Mouse (Mus musculus): ENCODE results near the gene Olfr1368. TPM values are rescaled to one million over a fixed set of nuclear protein-coding genes. Genes with fewer than 3 reads are reported as not detected.
"Not testable (repeated sequence)": the region's sequence is repeated elsewhere in the genome, so short reads cannot be mapped to it uniquely, and the experiment has no call there.

Olfr1368 gene
- polyA plus RNA-seq, 1 experiment from 2014 or later = not detected

GRCm38 (mm10) chr13:21114121-21114520, 31.5 kb downstream of the Olfr1368 start:
- Histone ChIP-seq H3K9me3 (ENCODE audit: control insufficient read depth, low read length) (no peaks in the 10 kb centered on the region), H3K27ac (ENCODE audit: low read depth) (no peak overlapping the region), H3K4me3 (ENCODE audit: low read depth, low read length) (no peak overlapping the region), H3K4me2 (ENCODE audit: low read length) (no peak overlapping the region), H3K27me3 (replicated peaks; ENCODE audit: control insufficient read depth, insufficient read depth, low read length) (no peaks in the 10 kb centered on the region), H3K36me3 (ENCODE audit: control insufficient read depth, insufficient read depth, low read length) (no peaks in the 10 kb centered on the region), H3K4me1 (replicated peaks; ENCODE audit: control insufficient read depth, insufficient read depth, low read length) (no peaks in the 10 kb centered on the region), H3K9ac (ENCODE audit: low read length) (no peak overlapping the region)
- ATAC-seq (replicated peaks; ENCODE audit: low FRiP score, low TSS enrichment, low read depth) = no peak
- 86% methylated on average over 4 of the region's 4 CpGs for WGBS
- DNase-seq (ENCODE audit: low spot score) = no peak

GRCm38 (mm10) chr13:21111183-21111582, 34.5 kb downstream of the Olfr1368 start, which contains the start of gene Olfr1369-ps1:
Gene Olfr1369-ps1 (plus strand): TSS chr13:21111483.
- not testable (repeated sequence) for H3K27me3 ChIP-seq (replicated peaks; ENCODE audit: control insufficient read depth, insufficient read depth, low read length); ATAC-seq (replicated peaks; ENCODE audit: low FRiP score, low TSS enrichment, low read depth); H3K36me3 ChIP-seq (ENCODE audit: control insufficient read depth, insufficient read depth, low read length); H3K27ac ChIP-seq (ENCODE audit: low read depth); DNase-seq (ENCODE audit: low spot score); H3K4me3 ChIP-seq (ENCODE audit: low read depth, low read length); H3K9ac ChIP-seq (ENCODE audit: low read length); H3K9me3 ChIP-seq (ENCODE audit: control insufficient read depth, low read length); H3K4me2 ChIP-seq (ENCODE audit: low read length); H3K4me1 ChIP-seq (replicated peaks; ENCODE audit: control insufficient read depth, insufficient read depth, low read length)
- 79% methylated on average over 3 of the region's 3 CpGs for WGBS

DNA sequence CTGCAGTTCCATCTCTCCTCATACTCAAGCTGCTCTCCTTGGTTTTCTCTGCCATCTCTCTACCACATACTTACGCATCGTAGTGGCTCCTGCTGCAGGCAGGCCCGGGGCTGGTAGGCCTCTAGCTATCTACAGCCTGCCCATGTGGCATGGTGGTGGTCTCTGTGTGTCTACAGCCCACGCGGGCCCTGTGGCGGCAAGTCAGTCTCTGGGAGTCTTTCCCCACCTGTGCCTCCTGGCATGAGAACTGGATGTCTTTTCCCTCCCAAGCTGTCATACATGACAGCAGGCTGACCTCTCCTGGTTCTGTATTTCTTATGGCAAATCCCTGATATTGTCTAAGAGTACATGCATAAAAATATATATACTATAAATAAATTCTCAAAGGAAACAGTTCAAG, 35.2 kb downstream of the Olfr1368 start:
- H3K36me3 ChIP-seq (ENCODE audit: control insufficient read depth, insufficient read depth, low read length) = no peaks in the 10 kb centered on the region
- no peak overlapping the region for H3K9ac ChIP-seq (ENCODE audit: low read length)
- H3K4me2 ChIP-seq (ENCODE audit: low read length) = no peak overlapping the region
- DNase-seq (ENCODE audit: low spot score) (no peak), ATAC-seq (replicated peaks; ENCODE audit: low FRiP score, low TSS enrichment, low read depth) (no peak)
- H3K9me3 ChIP-seq (ENCODE audit: control insufficient read depth, low read length) = no peaks in the 10 kb centered on the region
- no peak overlapping the region for H3K27ac ChIP-seq (ENCODE audit: low read depth)
- 93% methylated on average over 6 of the region's 6 CpGs for WGBS
- H3K27me3 ChIP-seq (replicated peaks; ENCODE audit: control insufficient read depth, insufficient read depth, low read length) = no peaks in the 10 kb centered on the region
- H3K4me3 ChIP-seq (ENCODE audit: low read depth, low read length) = no peak overlapping the region
- no peaks in the 10 kb centered on the region for H3K4me1 ChIP-seq (replicated peaks; ENCODE audit: control insufficient read depth, insufficient read depth, low read length)

DNA sequence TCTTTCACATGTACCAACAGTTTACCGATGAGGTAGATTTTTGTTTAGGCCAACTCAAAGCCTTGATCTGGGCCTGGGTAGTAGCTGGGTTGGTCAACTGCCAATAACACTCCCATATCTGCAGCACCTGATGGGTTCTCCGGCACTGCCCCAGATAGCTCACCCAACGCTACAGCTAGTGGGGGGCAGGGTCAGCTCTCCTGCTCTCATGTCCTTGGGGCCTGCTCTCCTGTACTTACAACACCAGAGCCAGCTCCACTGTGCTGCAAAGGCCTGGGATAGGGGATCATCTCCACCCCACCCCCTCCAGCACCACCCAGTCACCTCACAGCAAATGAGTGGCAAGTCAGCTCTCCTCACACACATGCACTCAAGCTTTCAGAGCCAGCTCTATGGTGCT, 35.9 kb downstream of the Olfr1368 start:
- DNase-seq (ENCODE audit: low spot score) (no peak), ATAC-seq (replicated peaks; ENCODE audit: low FRiP score, low TSS enrichment, low read depth) (no peak)
- WGBS = 89% methylated on average over 3 of the region's 3 CpGs
- H3K9ac ChIP-seq (ENCODE audit: low read length) = no peak overlapping the region
- H3K27me3 ChIP-seq (replicated peaks; ENCODE audit: control insufficient read depth, insufficient read depth, low read length) = no peaks in the 10 kb centered on the region
- H3K27ac ChIP-seq (ENCODE audit: low read depth) = no peak overlapping the region
- no peaks in the 10 kb centered on the region for H3K36me3 ChIP-seq (ENCODE audit: control insufficient read depth, insufficient read depth, low read length)
- no peaks in the 10 kb centered on the region for H3K4me1 ChIP-seq (replicated peaks; ENCODE audit: control insufficient read depth, insufficient read depth, low read length)
- no peaks in the 10 kb centered on the region for H3K9me3 ChIP-seq (ENCODE audit: control insufficient read depth, low read length)
- no peak overlapping the region for H3K4me2 ChIP-seq (ENCODE audit: low read length)
- H3K4me3 ChIP-seq (ENCODE audit: low read depth, low read length) = no peak overlapping the region

Other genes with a start within 250 kb of the Olfr1368 start
- gene Olfr1370, start 70.9 kb downstream of the Olfr1368 start, polyA plus RNA-seq (2014; fragmentation: Nextera tagmentation; extraction: Ambion mirVana) = not detected in 2 replicates
- not detected in 2 replicates for gene Olfr1369-ps1, start 34.4 kb downstream of the Olfr1368 start, polyA plus RNA-seq (2014; fragmentation: Nextera tagmentation; extraction: Ambion mirVana)
- not detected in 2 replicates for gene Olfr263, start 16.2 kb downstream of the Olfr1368 start, polyA plus RNA-seq (2014; fragmentation: Nextera tagmentation; extraction: Ambion mirVana)
- 167 and 169 TPM in 2 replicates for gene Trim27, start 33.6 kb upstream of the Olfr1368 start, polyA plus RNA-seq (2014; fragmentation: Nextera tagmentation; extraction: Ambion mirVana)
- not detected in 2 replicates for gene Gpx5, start 146.9 kb upstream of the Olfr1368 start, polyA plus RNA-seq (2014; fragmentation: Nextera tagmentation; extraction: Ambion mirVana)
- gene Gpx6, start 166.3 kb upstream of the Olfr1368 start, polyA plus RNA-seq (2014; fragmentation: Nextera tagmentation; extraction: Ambion mirVana) = 0.43 TPM in 1 of 2 replicates, not detected in the other
- not detected in 2 replicates for gene Olfr1367, start 201.0 kb upstream of the Olfr1368 start, polyA plus RNA-seq (2014; fragmentation: Nextera tagmentation; extraction: Ambion mirVana)
- gene Zscan12, start 217.0 kb upstream of the Olfr1368 start, polyA plus RNA-seq (2014; fragmentation: Nextera tagmentation; extraction: Ambion mirVana) = 10.1 and 12.7 TPM in 2 replicates

All from intestine, embryonic 14.5 days (tissue).